Mouse (Mus musculus): ENCODE data around the gene Txndc8. TPM values are rescaled to one million over a fixed set of nuclear protein-coding genes. Genes with fewer than 3 reads are reported as not detected.

The Txndc8 gene
- not detected for polyA plus RNA-seq (2014; fragmentation: Illumina TruSeq; extraction: RNeasy Lipid Tissue Mini Kit (QIAGEN cat#74804); ENCODE audit: low read depth, low replicate concordance)

DNA sequence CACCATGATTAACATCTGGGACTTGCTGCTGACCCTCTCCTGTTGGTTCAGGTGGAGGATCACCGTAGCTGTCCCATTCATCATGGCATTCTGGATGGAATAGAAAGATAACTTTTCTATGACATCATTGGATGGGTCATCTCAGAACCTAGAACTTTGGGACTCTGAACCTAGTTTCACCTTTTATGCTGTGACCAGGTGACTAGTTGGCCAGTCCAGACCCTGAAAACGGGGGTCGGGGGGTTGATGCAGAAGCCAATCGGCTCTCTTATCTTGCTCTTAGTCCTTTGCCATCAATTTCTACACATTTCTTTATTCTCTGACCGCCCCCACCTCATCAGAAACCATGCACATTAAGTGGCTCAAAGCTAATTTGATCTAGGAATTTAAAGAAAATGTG, at the start of gene Txndc8:
TSS of gene Txndc8 (minus strand) at position 101 of the 400 bp plus-strand sequence.

GRCm38 (mm10) chr4:57956029-57956960, 52.6 kb downstream of the Txndc8 start, which contains the start of gene Txn1:
Gene Txn1, minus strand, starts transcription at chr4:57956411.

Other genes starting within 250 kb of the Txndc8 start
- 16.8 TPM for gene D630039A03Rik, start 92.8 kb downstream of the Txndc8 start, polyA plus RNA-seq (2014; fragmentation: Illumina TruSeq; extraction: RNeasy Lipid Tissue Mini Kit (QIAGEN cat#74804); ENCODE audit: low read depth, low replicate concordance)
- gene Txn1, start 52.7 kb downstream of the Txndc8 start, polyA plus RNA-seq (2014; fragmentation: Illumina TruSeq; extraction: RNeasy Lipid Tissue Mini Kit (QIAGEN cat#74804); ENCODE audit: low read depth, low replicate concordance): 530 TPM
- gene Svep1, start 197.7 kb upstream of the Txndc8 start, polyA plus RNA-seq (2014; fragmentation: Illumina TruSeq; extraction: RNeasy Lipid Tissue Mini Kit (QIAGEN cat#74804); ENCODE audit: low read depth, low replicate concordance): 2.3 TPM